In genomic region chr4:65135109-65135508, GRCm38 (mm10) we compare ENCODE assay signal across 28 mouse cellular contexts. TPM values are rescaled to one million over a fixed set of nuclear protein-coding genes. Genes with fewer than 3 reads are reported as not detected.
DNase-seq lines count a peak whose midpoint lies in the region; ATAC-seq and TF ChIP-seq lines count a peak whose summit lies in the region.
"Had no signal": no experiment of that assay in that cellular context is flagged by ENCODE, and none has a peak within 500 bp of the region (broad histone marks: within the 10 kb centered on the region; RNA-seq: fewer than 3 reads in every experiment).

No protein-coding gene starts in this region.

- H3K9ac ChIP-seq in embryonic facial prominence, embryonic 14.5 days (ENCODE audit: low read depth, low read length) = no peak overlapping the region
- no peak overlapping the region for H3K9ac ChIP-seq in liver, postnatal 0 days (replicated peaks)
- H3K9ac ChIP-seq in liver, embryonic 11.5 days (ENCODE audit: low read depth, low read length) = no peak overlapping the region
- H3K9ac ChIP-seq: forebrain, embryonic 13.5 days; heart, embryonic 15.5 days; hindbrain, embryonic 12.5 days; intestine, embryonic 15.5 days; kidney, embryonic 15.5 days; limb, embryonic 15.5 days; neural tube, embryonic 13.5 days had no signal

- WGBS in embryonic facial prominence, embryonic 14.5 days = 45% methylated on average over 5 of the region's 5 CpGs
- WGBS in embryonic facial prominence, embryonic 10.5 days = 69% methylated on average over 5 of the region's 5 CpGs
- WGBS in liver, postnatal 0 days (ENCODE audit: insufficient replicate concordance) = 44% methylated on average over 5 of the region's 5 CpGs
- WGBS in liver, embryonic 11.5 days = 66% methylated on average over 5 of the region's 5 CpGs

- no peak for TF ChIP-seq CTCF in liver, postnatal 0 days (IDR thresholded peaks at IDR 0.05; ENCODE audit: low read depth)

- H3K27ac ChIP-seq in embryonic facial prominence, embryonic 14.5 days (replicated peaks; ENCODE audit: low read depth, low read length) = no peak overlapping the region
- no peak overlapping the region for H3K27ac ChIP-seq in embryonic facial prominence, embryonic 10.5 days (replicated peaks)
- no peak overlapping the region for H3K27ac ChIP-seq in liver, postnatal 0 days (ENCODE audit: low read depth)
- H3K27ac ChIP-seq in liver, embryonic 11.5 days (ENCODE audit: low read depth, low read length) = no peak overlapping the region
- H3K27ac ChIP-seq: forebrain, embryonic 13.5 days; heart, embryonic 10.5 days; heart, embryonic 15.5 days; hindbrain, embryonic 12.5 days; hindbrain, postnatal 0 days; intestine, embryonic 15.5 days; kidney, embryonic 15.5 days; limb, embryonic 10.5 days; limb, embryonic 15.5 days; neural tube, embryonic 13.5 days; stomach, postnatal 0 days had no signal

- no peaks in the 10 kb centered on the region for H3K4me1 ChIP-seq in embryonic facial prominence, embryonic 14.5 days (ENCODE audit: control insufficient read depth, insufficient read depth, low read length)
- no peaks in the 10 kb centered on the region for H3K4me1 ChIP-seq in embryonic facial prominence, embryonic 10.5 days
- peaks cover 4% of the 10 kb centered on the region; the same call in 1 of the 2 replicates for H3K4me1 ChIP-seq in liver, postnatal 0 days (ENCODE audit: insufficient read depth)
- H3K4me1 ChIP-seq in liver, embryonic 11.5 days (replicated peaks; ENCODE audit: control insufficient read depth, insufficient read depth, low read length) = no peaks in the 10 kb centered on the region
- H3K4me1 ChIP-seq: heart, embryonic 10.5 days; hindbrain, embryonic 12.5 days; intestine, embryonic 15.5 days; limb, embryonic 10.5 days; limb, embryonic 15.5 days had no signal

- H3K4me2 ChIP-seq in embryonic facial prominence, embryonic 14.5 days (ENCODE audit: low read depth, low read length) = no peak overlapping the region
- no peak overlapping the region for H3K4me2 ChIP-seq in liver, postnatal 0 days (ENCODE audit: low read depth, low read length)
- no peak overlapping the region for H3K4me2 ChIP-seq in liver, embryonic 11.5 days
- H3K4me2 ChIP-seq: forebrain, embryonic 13.5 days; heart, embryonic 15.5 days; hindbrain, embryonic 12.5 days; intestine, embryonic 15.5 days; kidney, embryonic 15.5 days; limb, embryonic 15.5 days; midbrain, embryonic 11.5 days; neural tube, embryonic 13.5 days had no signal

- TF ChIP-seq EP300 in liver, postnatal 0 days (IDR thresholded peaks at IDR 0.05; ENCODE audit: low read depth) = no peak

- ATAC-seq in embryonic facial prominence, embryonic 14.5 days (ENCODE audit: low read depth) = no peak
- peak; percentile 48; the same call in 1 of the 2 replicates for ATAC-seq in liver, postnatal 0 days
- ATAC-seq in liver, embryonic 11.5 days (replicated peaks; ENCODE audit: low FRiP score) = no peak
- peak; percentile 32 to 58 for ATAC-seq in hematopoietic stem cell, adult 5-6 weeks (replicated peaks in 1 of 2; ENCODE audit: insufficient read depth in 1 of 2, low FRiP score in 2 of 2, low TSS enrichment in 1 of 2, low read depth in 1 of 2, poor library complexity in 2 of 2, severe bottlenecking in 2 of 2)
- ATAC-seq: forebrain, embryonic 13.5 days; hindbrain, postnatal 0 days; intestine, embryonic 15.5 days had no signal

- no peaks in the 10 kb centered on the region for H3K27me3 ChIP-seq in embryonic facial prominence, embryonic 14.5 days (replicated peaks; ENCODE audit: control insufficient read depth, insufficient read depth, low read length)
- H3K27me3 ChIP-seq in embryonic facial prominence, embryonic 10.5 days (replicated peaks; ENCODE audit: low read depth, poor library complexity, severe bottlenecking) = peaks cover 8% of the 10 kb centered on the region
- no peaks in the 10 kb centered on the region for H3K27me3 ChIP-seq in liver, postnatal 0 days (ENCODE audit: insufficient read depth, low read length)
- H3K27me3 ChIP-seq in liver, embryonic 11.5 days (replicated peaks; ENCODE audit: control insufficient read depth, insufficient read depth, low read length) = no peaks in the 10 kb centered on the region
- H3K27me3 ChIP-seq: heart, embryonic 15.5 days; hindbrain, embryonic 12.5 days; intestine, embryonic 15.5 days; kidney, embryonic 15.5 days; limb, embryonic 15.5 days had no signal

- H3K9me3 ChIP-seq in embryonic facial prominence, embryonic 14.5 days (ENCODE audit: control insufficient read depth, low read length) = no peaks in the 10 kb centered on the region
- no peaks in the 10 kb centered on the region for H3K9me3 ChIP-seq in embryonic facial prominence, embryonic 10.5 days
- no peaks in the 10 kb centered on the region for H3K9me3 ChIP-seq in liver, postnatal 0 days (ENCODE audit: low read length)
- no peaks in the 10 kb centered on the region for H3K9me3 ChIP-seq in liver, embryonic 11.5 days (ENCODE audit: control insufficient read depth, low read length)
- H3K9me3 ChIP-seq: forebrain, embryonic 13.5 days; heart, embryonic 10.5 days; heart, embryonic 15.5 days; hindbrain, embryonic 12.5 days; intestine, embryonic 15.5 days; kidney, embryonic 15.5 days; limb, embryonic 10.5 days; limb, embryonic 15.5 days; neural tube, embryonic 13.5 days had no signal

- no peak overlapping the region for H3K4me3 ChIP-seq in embryonic facial prominence, embryonic 14.5 days (ENCODE audit: low read depth, low read length)
- no peak overlapping the region for H3K4me3 ChIP-seq in embryonic facial prominence, embryonic 10.5 days
- no peak overlapping the region for H3K4me3 ChIP-seq in liver, postnatal 0 days (ENCODE audit: low read depth, low read length)
- H3K4me3 ChIP-seq in liver, embryonic 11.5 days (ENCODE audit: low read depth, low read length) = no peak overlapping the region
- H3K4me3 ChIP-seq: forebrain, embryonic 13.5 days; heart, embryonic 10.5 days; heart, embryonic 15.5 days; hindbrain, embryonic 12.5 days; intestine, embryonic 15.5 days; kidney, embryonic 15.5 days; limb, embryonic 10.5 days; limb, embryonic 15.5 days; neural tube, embryonic 13.5 days had no signal

- peak; percentile 3 for DNase-seq in embryonic facial prominence, embryonic 14.5 days (ENCODE audit: low spot score)
- DNase-seq in embryonic facial prominence, embryonic 10.5 days (ENCODE audit: low spot score) = no peak
- DNase-seq in liver, postnatal 0 days = no peak
- DNase-seq in liver, embryonic 11.5 days (ENCODE audit: low spot score) = no peak
- DNase-seq in adipocyte (ENCODE audit: low spot score) = peak; percentile 36
- no peak for DNase-seq in gastrocnemius, postnatal 4 days (ENCODE audit: low spot score in 2 of 2)
- DNase-seq: B cell, adult 2 months; cerebellum, adult 11-12 months; cerebellum, postnatal 10 days; gastrocnemius, postnatal 10 days; heart, adult 11 months; layer of hippocampus, postnatal 36 days; right cerebral cortex, postnatal 4 days; thymus, adult 2 months; thymus, postnatal 36 days had no signal

- no peaks in the 10 kb centered on the region for H3K36me3 ChIP-seq in embryonic facial prominence, embryonic 14.5 days (ENCODE audit: control insufficient read depth, insufficient read depth, low read length)
- no peaks in the 10 kb centered on the region for H3K36me3 ChIP-seq in embryonic facial prominence, embryonic 10.5 days (replicated peaks)
- no peaks in the 10 kb centered on the region for H3K36me3 ChIP-seq in liver, postnatal 0 days (replicated peaks; ENCODE audit: insufficient read depth, low read length)
- H3K36me3 ChIP-seq in liver, embryonic 11.5 days (ENCODE audit: control insufficient read depth, insufficient read depth, low read length) = no peaks in the 10 kb centered on the region
- H3K36me3 ChIP-seq: heart, embryonic 10.5 days; heart, embryonic 15.5 days; hindbrain, embryonic 12.5 days; intestine, embryonic 15.5 days; kidney, embryonic 15.5 days; limb, embryonic 10.5 days; limb, embryonic 15.5 days; neural tube, embryonic 13.5 days had no signal

RNA-seq across cellular contexts. Expression of gene Pappa, which starts 11.1 kb away (rescaled TPM):
- 1.7 and 1.8 TPM in 2 replicates for polyA plus RNA-seq in embryonic facial prominence, embryonic 14.5 days (2014; fragmentation: Nextera tagmentation; extraction: Ambion mirVana)
- polyA plus RNA-seq in embryonic facial prominence, embryonic 10.5 days (2016; fragmentation: Nextera tagmentation; extraction: Ambion mirVana) = 0.70 and 0.80 TPM in 2 replicates
- polyA plus RNA-seq in liver, postnatal 0 days (2015; fragmentation: Nextera tagmentation; extraction: Ambion mirVana) = 0.01 and 0.02 TPM in 2 replicates
- 0.36 and 0.40 TPM in 2 replicates for polyA plus RNA-seq in liver, embryonic 11.5 days (2014; fragmentation: Nextera tagmentation; extraction: Ambion mirVana)
- total RNA-seq in hematopoietic stem cell, adult 5-6 weeks (2017) = 0.31 TPM in 1 of 2 replicates, not detected in the other
- 1 to 10 TPM; 1.5 to 1.9 TPM for total RNA-seq in gastrocnemius, postnatal 4 days (2021)

Comparison
In these comparisons a context has a peak if more than half of its experiments do, and no peak if none do; other contexts are left out.
1. ATAC-seq: peak in liver, postnatal 0 days (single experiment) and hematopoietic stem cell, adult 5-6 weeks (2 of 2); none in embryonic facial prominence, embryonic 14.5 days (single experiment) and liver, embryonic 11.5 days (single experiment).
2. DNase-seq: peak in embryonic facial prominence, embryonic 14.5 days (single experiment) and adipocyte (single experiment); none in embryonic facial prominence, embryonic 10.5 days (single experiment), liver, postnatal 0 days (single experiment), liver, embryonic 11.5 days (single experiment) and gastrocnemius, postnatal 4 days (0 of 2).